Mouse (Mus musculus): ENCODE measurements around the gene Akr1c6. TPM values are rescaled to one million over a fixed set of nuclear protein-coding genes. Genes with fewer than 3 reads are reported as not detected.

The Akr1c6 gene
- total RNA-seq (2023) = not detected

DNA sequence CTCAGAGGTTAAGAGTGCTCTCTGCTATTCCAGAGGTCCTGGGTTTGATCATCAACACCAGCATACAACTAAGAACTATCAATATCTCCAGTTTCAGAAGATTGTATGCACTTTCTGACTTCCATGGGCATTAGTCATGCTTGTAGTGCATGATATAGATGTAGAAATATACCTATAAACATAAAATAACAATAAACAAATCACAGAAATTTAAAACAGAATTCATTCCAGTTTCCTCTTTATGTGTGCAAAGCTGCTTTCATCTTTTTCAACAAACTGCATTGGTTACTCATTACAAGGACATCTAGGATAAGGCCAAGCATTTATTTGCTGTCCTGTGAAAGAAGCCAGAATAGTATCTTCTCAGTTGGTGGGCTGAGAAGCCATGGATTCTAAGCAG lies at the start of gene Akr1c6:
TSS of gene Akr1c6 (plus strand) at position 301 of the 400 bp plus-strand sequence.

Other genes starting within 250 kb of the Akr1c6 start
- 10.9 TPM for gene Akr1c13, start 243.2 kb upstream of the Akr1c6 start, total RNA-seq (2023)
- gene Akr1c19, start 205.6 kb upstream of the Akr1c6 start, total RNA-seq (2023) = not detected
- gene Akr1c12, start 154.9 kb upstream of the Akr1c6 start, total RNA-seq (2023) = 1.7 TPM
- gene Akr1c20, start 89.0 kb downstream of the Akr1c6 start, total RNA-seq (2023) = not detected
- not detected for gene Akr1c21, start 139.8 kb downstream of the Akr1c6 start, total RNA-seq (2023)
- 4.3 TPM for gene Akr1e1, start 174.9 kb downstream of the Akr1c6 start, total RNA-seq (2023)